Mouse (Mus musculus): ENCODE data around the gene Bcl7b. TPM values are rescaled to one million over a fixed set of nuclear protein-coding genes. Genes with fewer than 3 reads are reported as not detected.

Bcl7b gene
- polyA plus RNA-seq, 1 experiment from 2014 or later = 58.8 TPM

- H3K4me3 ChIP-seq (replicated peaks; ENCODE audit: low read depth, low read length) = peak overlapping the region; percentile 99
- H3K9ac ChIP-seq (ENCODE audit: low read depth, low read length) = peak overlapping the region; percentile 89
- ATAC-seq (replicated peaks; ENCODE audit: low FRiP score, low read depth) (peak; percentile 29), DNase-seq (ENCODE audit: low spot score) (peak; percentile 34)
- H3K27me3 ChIP-seq (ENCODE audit: insufficient read depth, low read length) = no peaks in the 10 kb centered on the region
- TF ChIP-seq CTCF (IDR thresholded peaks at IDR 0.05; ENCODE audit: low read depth) = no peak
- H3K27ac ChIP-seq = peak overlapping the region; percentile 96
- peak overlapping the region; percentile 71 for H3K4me2 ChIP-seq (ENCODE audit: low read length)
- under 1% methylated on average over 77 of the region's 102 CpGs for WGBS
- H3K4me1 ChIP-seq (replicated peaks; ENCODE audit: insufficient read depth, low read length) = peaks cover 12% of the 10 kb centered on the region
- no peaks in the 10 kb centered on the region for H3K9me3 ChIP-seq (replicated peaks; ENCODE audit: low read length)
- H3K36me3 ChIP-seq (ENCODE audit: insufficient read depth, low read length) = peaks cover 2% of the 10 kb centered on the region; the same call in 1 of the 2 replicates
Measured at GRCm38 (mm10) chr5:135187349-135188213, 19.5 kb downstream of the Bcl7b start.

- Histone ChIP-seq H3K9ac (ENCODE audit: low read depth, low read length) (peak overlapping the region; percentile 89), H3K27ac (peak overlapping the region; percentile 96; the same call in 1 of the 2 replicates), H3K9me3 (replicated peaks; ENCODE audit: low read length) (no peaks in the 10 kb centered on the region), H3K4me3 (replicated peaks; ENCODE audit: low read depth, low read length) (peak overlapping the region; percentile 99), H3K36me3 (ENCODE audit: insufficient read depth, low read length) (no peaks in the 10 kb centered on the region), H3K4me2 (ENCODE audit: low read length) (peak overlapping the region; percentile 71), H3K27me3 (ENCODE audit: insufficient read depth, low read length) (no peaks in the 10 kb centered on the region), H3K4me1 (replicated peaks; ENCODE audit: insufficient read depth, low read length) (peaks cover 12% of the 10 kb centered on the region)
- WGBS = under 1% methylated on average over 8 of the region's 8 CpGs
- no peak for TF ChIP-seq CTCF (IDR thresholded peaks at IDR 0.05; ENCODE audit: low read depth)
- ATAC-seq (replicated peaks; ENCODE audit: low FRiP score, low read depth) = no peak
- no peak for DNase-seq (ENCODE audit: low spot score)
Measured at GRCm38 (mm10) chr5:135188214-135188554, 20.1 kb downstream of the Bcl7b start.

- Histone ChIP-seq H3K9me3 (replicated peaks; ENCODE audit: low read length) (no peaks in the 10 kb centered on the region), H3K4me1 (replicated peaks; ENCODE audit: insufficient read depth, low read length) (peaks cover 12% of the 10 kb centered on the region), H3K9ac (ENCODE audit: low read depth, low read length) (0 out of 2 replicates have a peak overlapping the region, but pooled peaks have one; percentile 89), H3K27me3 (ENCODE audit: insufficient read depth, low read length) (no peaks in the 10 kb centered on the region), H3K27ac (no peak overlapping the region), H3K4me2 (ENCODE audit: low read length) (peak overlapping the region; percentile 71), H3K4me3 (replicated peaks; ENCODE audit: low read depth, low read length) (peak overlapping the region; percentile 99), H3K36me3 (ENCODE audit: insufficient read depth, low read length) (no peaks in the 10 kb centered on the region)
- no peak for ATAC-seq (replicated peaks; ENCODE audit: low FRiP score, low read depth)
- WGBS = 38% methylated on average over 2 of the region's 2 CpGs
- TF ChIP-seq CTCF (IDR thresholded peaks at IDR 0.05; ENCODE audit: low read depth) = no peak
- DNase-seq (ENCODE audit: low spot score) = no peak
Measured at GRCm38 (mm10) chr5:135189281-135190022, 21.4 kb downstream of the Bcl7b start.

- peak; percentile 87 for DNase-seq (ENCODE audit: low spot score)
- TF ChIP-seq CTCF (IDR thresholded peaks at IDR 0.05; ENCODE audit: low read depth) = peak; percentile 86
- H3K36me3 ChIP-seq (ENCODE audit: insufficient read depth, low read length) = 0 out of 2 replicates have a peak, but pooled peaks cover 9% of the 10 kb centered on the region
Measured at GRCm38 (mm10) chr5:135191620-135192019, 23.5 kb downstream of the Bcl7b start.

GRCm38 (mm10) chr5:135192431-135192830 is 24.3 kb downstream of the Bcl7b start:
- no peak for TF ChIP-seq CTCF (IDR thresholded peaks at IDR 0.05; ENCODE audit: low read depth)
- H3K9ac ChIP-seq (ENCODE audit: low read depth, low read length) = no peak overlapping the region
- ATAC-seq (replicated peaks; ENCODE audit: low FRiP score, low read depth) = no peak

More at GRCm38 (mm10) chr5:135191620-135192019, 23.5 kb downstream of the Bcl7b start:
- H3K4me3 ChIP-seq (replicated peaks; ENCODE audit: low read depth, low read length) = no peak overlapping the region
- H3K9ac ChIP-seq (ENCODE audit: low read depth, low read length) = no peak overlapping the region
- H3K27ac ChIP-seq = no peak overlapping the region
- no peaks in the 10 kb centered on the region for H3K27me3 ChIP-seq (ENCODE audit: insufficient read depth, low read length)
- H3K4me1 ChIP-seq (replicated peaks; ENCODE audit: insufficient read depth, low read length) = peaks cover 12% of the 10 kb centered on the region
- H3K4me2 ChIP-seq (ENCODE audit: low read length) = no peak overlapping the region
- WGBS = 34% methylated on average over 2 of the region's 2 CpGs
- H3K9me3 ChIP-seq (replicated peaks; ENCODE audit: low read length) = no peaks in the 10 kb centered on the region
- ATAC-seq (replicated peaks; ENCODE audit: low FRiP score, low read depth) = no peak

GRCm38 (mm10) chr5:135196367-135196766 is 28.3 kb downstream of the Bcl7b start:
- Histone ChIP-seq H3K36me3 (ENCODE audit: insufficient read depth, low read length) (peaks cover 22% of the 10 kb centered on the region), H3K4me1 (replicated peaks; ENCODE audit: insufficient read depth, low read length) (no peaks in the 10 kb centered on the region), H3K4me3 (replicated peaks; ENCODE audit: low read depth, low read length) (no peak overlapping the region), H3K27ac (no peak overlapping the region), H3K27me3 (ENCODE audit: insufficient read depth, low read length) (no peaks in the 10 kb centered on the region), H3K9me3 (replicated peaks; ENCODE audit: low read length) (no peaks in the 10 kb centered on the region), H3K9ac (ENCODE audit: low read depth, low read length) (no peak overlapping the region), H3K4me2 (ENCODE audit: low read length) (no peak overlapping the region)
- ATAC-seq (replicated peaks; ENCODE audit: low FRiP score, low read depth) (no peak), DNase-seq (ENCODE audit: low spot score) (peak; percentile 18)
- WGBS = 73% methylated on average over 6 of the region's 6 CpGs
- TF ChIP-seq CTCF (IDR thresholded peaks at IDR 0.05; ENCODE audit: low read depth) = no peak

More at GRCm38 (mm10) chr5:135192431-135192830, 24.3 kb downstream of the Bcl7b start:
- Histone ChIP-seq H3K9me3 (replicated peaks; ENCODE audit: low read length) (no peaks in the 10 kb centered on the region), H3K27ac (no peak overlapping the region), H3K4me3 (replicated peaks; ENCODE audit: low read depth, low read length) (no peak overlapping the region), H3K36me3 (ENCODE audit: insufficient read depth, low read length) (0 out of 2 replicates have a peak, but pooled peaks cover 9% of the 10 kb centered on the region), H3K4me1 (replicated peaks; ENCODE audit: insufficient read depth, low read length) (peaks cover 12% of the 10 kb centered on the region), H3K27me3 (ENCODE audit: insufficient read depth, low read length) (no peaks in the 10 kb centered on the region), H3K4me2 (ENCODE audit: low read length) (no peak overlapping the region)
- no peak for DNase-seq (ENCODE audit: low spot score)
- 95% methylated on average over 1 of the region's 1 CpGs for WGBS

Data from kidney, postnatal 0 days (tissue).